Mouse (Mus musculus) MEL (cell line): ENCODE measurements at regions not wholly inside any gene's neighbourhood (a gene's known extent, or its start where the extent isn't known, plus 50 kb on each side); places are given as distances from the start of the nearest gene placed in this dataset.

Source experiments
- DNase-seq: peaks from one replicate; pipeline ENCODE4 v3.0.0; 2011; ENCODE audit warnings: low read depth, low spot score
- H3K27ac ChIP-seq: 2 replicates; pipeline ENCODE4 v1.5.1; 2012; ENCODE audit warnings: low read depth, mild to moderate bottlenecking, control low read depth, low read length, moderate library complexity; ENCODE audit not compliant: control insufficient read depth
- H3K27me3 ChIP-seq, 2 experiments: fragments of 150-350 bp in 1 of 2; sonication (generic) in 1 of 2; 2 replicates each; pipeline ENCODE4 v1.6.1; 2012; ENCODE audit warnings: low read length in 2 of 2, mild to moderate bottlenecking in 2 of 2, improper control_type of control experiment in 1 of 2, moderate library complexity in 1 of 2; ENCODE audit not compliant: insufficient read depth in 2 of 2, control insufficient read depth in 1 of 2
- H3K36me3 ChIP-seq, 2 experiments: 2 replicates each; pipeline ENCODE4 v1.6.1; 2012 to 2014; ENCODE audit warnings: low read length in 2 of 2, improper control_type of control experiment in 1 of 2, inconsistent platforms in 1 of 2, mild to moderate bottlenecking in 1 of 2; ENCODE audit not compliant: insufficient read depth in 2 of 2, control insufficient read depth in 1 of 2
- H3K4me1 ChIP-seq, 2 experiments: fragments of 150-350 bp in 1 of 2; sonication (generic) in 1 of 2; 2 replicates each; pipeline ENCODE4 v1.6.1; 2012; ENCODE audit warnings: low read length in 2 of 2, improper control_type of control experiment in 1 of 2, mild to moderate bottlenecking in 1 of 2; ENCODE audit not compliant: insufficient read depth in 2 of 2, control insufficient read depth in 1 of 2
- H3K4me3 ChIP-seq, 2 experiments: fragments of 150-350 bp in 1 of 2; sonication (generic) in 1 of 2; 2 replicates each; pipeline ENCODE4 v1.5.1; 2012; ENCODE audit warnings: low read depth in 2 of 2, low read length in 2 of 2, mild to moderate bottlenecking in 2 of 2, moderate library complexity in 2 of 2, control low read depth in 1 of 2, improper control_type of control experiment in 1 of 2; ENCODE audit not compliant: control insufficient read depth in 1 of 2, insufficient read depth in 1 of 2
- H3K79me2 ChIP-seq: 2 replicates; pipeline ENCODE4 v1.6.1; 2012; ENCODE audit warnings: mild to moderate bottlenecking, low read length, moderate library complexity; ENCODE audit not compliant: control insufficient read depth, poor library complexity, insufficient read depth
- H3K9ac ChIP-seq: 2 replicates; pipeline ENCODE4 v1.6.1; 2012; ENCODE audit warnings: low read depth, mild to moderate bottlenecking, control low read depth, low read length, moderate library complexity; ENCODE audit not compliant: control insufficient read depth, poor library complexity, severe bottlenecking
- H3K9me3 ChIP-seq: fragments of 150-350 bp; sonication (generic); replicated peaks from 2 replicates; pipeline ENCODE4 v1.6.1; 2012; ENCODE audit warnings: mild to moderate bottlenecking, low read length, improper control_type of control experiment, moderate library complexity; ENCODE audit not compliant: insufficient read depth
- BHLHE40 ChIP-seq: IDR thresholded peaks from 2 replicates; pipeline ENCODE4 v1.6.1; 2012; ENCODE audit warnings: low read depth, mild to moderate bottlenecking, inconsistent platforms, low read length, improper control_type of control experiment, borderline replicate concordance
- CHD1 ChIP-seq: IDR thresholded peaks from 2 replicates; pipeline ENCODE4 v1.6.1; 2012; ENCODE audit warnings: low read depth, mild to moderate bottlenecking, inconsistent platforms, low read length, improper control_type of control experiment
- CHD2 ChIP-seq: IDR thresholded peaks from 2 replicates; pipeline ENCODE4 v1.6.1; 2011; ENCODE audit warnings: low read length, improper control_type of control experiment
- CTCF ChIP-seq, 3 experiments: IDR thresholded peaks in 2 of 3; conservative IDR thresholded peaks in 1 of 3; 2 replicates each; pipeline ENCODE4 v1.5.1; 2011 to 2012; ENCODE audit warnings: low read length in 3 of 3, low read depth in 2 of 3, mild to moderate bottlenecking in 2 of 3, improper control_type of control experiment in 1 of 3, inconsistent platforms in 1 of 3, mixed read lengths in 1 of 3, moderate library complexity in 1 of 3; ENCODE audit not compliant: control insufficient read depth in 1 of 3, insufficient read depth in 1 of 3, poor library complexity in 1 of 3, severe bottlenecking in 1 of 3
- E2F4 ChIP-seq: IDR thresholded peaks from 2 replicates; pipeline ENCODE4 v1.6.1; 2011; ENCODE audit warnings: low read depth, low read length, improper control_type of control experiment, borderline replicate concordance
- EP300 ChIP-seq, 2 experiments: IDR thresholded peaks; 2 replicates each; pipeline ENCODE4 v1.6.1; 2011; ENCODE audit warnings: improper control_type of control experiment in 2 of 2, low read length in 2 of 2, low read depth in 1 of 2, mild to moderate bottlenecking in 1 of 2
- ETS1 ChIP-seq: IDR thresholded peaks from 2 replicates; pipeline ENCODE4 v1.6.1; 2012; ENCODE audit warnings: low read depth, mild to moderate bottlenecking, inconsistent platforms, low read length, improper control_type of control experiment, moderate library complexity
- GABPA ChIP-seq: IDR thresholded peaks from 2 replicates; pipeline ENCODE4 v1.6.1; 2012; ENCODE audit warnings: low read depth, mild to moderate bottlenecking, inconsistent platforms, low read length, improper control_type of control experiment, moderate library complexity
- GATA1 ChIP-seq: IDR thresholded peaks from 2 replicates; pipeline ENCODE4 v1.6.1; 2011; ENCODE audit warnings: low read depth, low read length, improper control_type of control experiment
- HCFC1 ChIP-seq: IDR thresholded peaks from 2 replicates; pipeline ENCODE4 v1.6.1; 2012; ENCODE audit warnings: low read depth, mild to moderate bottlenecking, inconsistent platforms, low read length, improper control_type of control experiment, moderate library complexity
- KAT2A ChIP-seq: conservative IDR thresholded peaks from 2 replicates; pipeline ENCODE4 v1.6.1; 2012; ENCODE audit warnings: low read depth, low read length, improper control_type of control experiment, inconsistent platforms
- MAFK ChIP-seq: IDR thresholded peaks from 2 replicates; pipeline ENCODE4 v1.6.1; 2011; ENCODE audit warnings: low read depth, mild to moderate bottlenecking, low read length, improper control_type of control experiment, borderline replicate concordance
- MYC ChIP-seq: IDR thresholded peaks from 2 replicates; pipeline ENCODE4 v1.6.1; 2011; ENCODE audit warnings: low read depth, mild to moderate bottlenecking, low read length, improper control_type of control experiment, moderate library complexity
- POLR2AphosphoS2 ChIP-seq: IDR thresholded peaks from 2 replicates; pipeline ENCODE4 v1.6.1; 2011; ENCODE audit warnings: low read length, improper control_type of control experiment
- RAD21 ChIP-seq: IDR thresholded peaks from 2 replicates; pipeline ENCODE4 v1.6.1; 2011; ENCODE audit warnings: mild to moderate bottlenecking, low read depth, low read length, improper control_type of control experiment
- RCOR1 ChIP-seq: IDR thresholded peaks from 2 replicates; pipeline ENCODE4 v1.6.1; 2012; ENCODE audit warnings: low read depth, mild to moderate bottlenecking, inconsistent platforms, low read length, improper control_type of control experiment
- SIN3A ChIP-seq: IDR thresholded peaks from 2 replicates; pipeline ENCODE4 v1.6.1; 2012; ENCODE audit warnings: low read length, improper control_type of control experiment, inconsistent platforms
- ZC3H11A ChIP-seq: IDR thresholded peaks from 2 replicates; pipeline ENCODE4 v1.6.1; 2012; ENCODE audit warnings: low read depth, mild to moderate bottlenecking, inconsistent platforms, low read length, improper control_type of control experiment
- ZKSCAN1 ChIP-seq: IDR thresholded peaks from 2 replicates; pipeline ENCODE4 v1.6.1; 2012; ENCODE audit warnings: low read depth, mild to moderate bottlenecking, inconsistent platforms, low read length, improper control_type of control experiment, moderate library complexity

- Histone ChIP-seq H3K36me3 (no peaks in the 10 kb centered on the region), H3K9me3 (no peaks in the 10 kb centered on the region), H3K9ac (no peak overlapping the region), H3K4me3 (no peak overlapping the region)
- TF ChIP-seq MYC (no peak), CTCF (IDR thresholded peaks at IDR 0.05 in 2 of 3, conservative IDR thresholded peaks at IDR 0.05 in 1 of 3; ENCODE audit: control insufficient read depth in 1 of 3, insufficient read depth in 1 of 3, low read depth in 2 of 3, low read length in 3 of 3, poor library complexity in 1 of 3, severe bottlenecking in 1 of 3) (no peak), GABPA (no peak), GATA1 (no peak)
- TF ChIP-seq, all 39 proteins: peak for 0
- no peak overlapping the region for H3K27ac ChIP-seq
- no peak for DNase-seq
- no peaks in the 10 kb centered on the region for H3K27me3 ChIP-seq
- no peaks in the 10 kb centered on the region for H3K4me1 ChIP-seq
- no peaks in the 10 kb centered on the region for H3K79me2 ChIP-seq
Measured at GRCm38 (mm10) chr6:52479200-52479599, 161.0 kb downstream of the Hibadh start.

- Histone ChIP-seq H3K36me3 (no peaks in the 10 kb centered on the region), H3K9me3 (no peaks in the 10 kb centered on the region), H3K79me2 (no peaks in the 10 kb centered on the region), H3K4me1 (no peaks in the 10 kb centered on the region), H3K27me3 (no peaks in the 10 kb centered on the region), H3K9ac (no peak overlapping the region), H3K27ac (no peak overlapping the region), H3K4me3 (no peak overlapping the region)
- TF ChIP-seq ETS1 (no peak), ZC3H11A (no peak), ZKSCAN1 (no peak), RCOR1 (no peak), POLR2AphosphoS2 (no peak), RAD21 (no peak)
- DNase-seq, result no peak
Measured at GRCm38 (mm10) chr6:52481975-52482374, 158.2 kb downstream of the Hibadh start.

GRCm38 (mm10) chr6:52486146-52486545, 154.0 kb downstream of the Hibadh start:
- no peak for DNase-seq
- H3K9ac ChIP-seq, result no peak overlapping the region
- H3K27me3 ChIP-seq, result no peaks in the 10 kb centered on the region
- TF ChIP-seq BHLHE40 (no peak), KAT2A (no peak), GABPA (no peak), EP300 (IDR thresholded peaks at IDR 0.05; ENCODE audit: low read depth in 1 of 2, low read length in 2 of 2) (no peak), HCFC1 (no peak), GATA1 (no peak), E2F4 (no peak), ETS1 (no peak), RCOR1 (no peak), MAFK (no peak), CHD1 (no peak), SIN3A (no peak), CHD2 (no peak), RAD21 (no peak)
- H3K4me1 ChIP-seq, result no peaks in the 10 kb centered on the region
- H3K79me2 ChIP-seq, result no peaks in the 10 kb centered on the region
- H3K27ac ChIP-seq, result no peak overlapping the region
- H3K4me3 ChIP-seq, result no peak overlapping the region
- H3K9me3 ChIP-seq, result no peaks in the 10 kb centered on the region
- H3K36me3 ChIP-seq, result no peaks in the 10 kb centered on the region
